Mouse (Mus musculus) megakaryocyte, adult 5-6 weeks (primary cell): ENCODE measurements at regions not wholly inside any gene's neighbourhood (a gene's known extent, or its start where the extent isn't known, plus 50 kb on each side); places are given as distances from the start of the nearest gene placed in this dataset.

Experiments used
- ATAC-seq: 2 replicates; pipeline ENCODE4 v1.8.0; 2016; ENCODE audit warnings: mild to moderate bottlenecking, inconsistent platforms; ENCODE audit not compliant: poor library complexity, severe bottlenecking

GRCm38 (mm10) chr16:24062314-24062713, 73.7 kb upstream of the Bcl6 start:
- ATAC-seq = peak; percentile 66

DNA sequence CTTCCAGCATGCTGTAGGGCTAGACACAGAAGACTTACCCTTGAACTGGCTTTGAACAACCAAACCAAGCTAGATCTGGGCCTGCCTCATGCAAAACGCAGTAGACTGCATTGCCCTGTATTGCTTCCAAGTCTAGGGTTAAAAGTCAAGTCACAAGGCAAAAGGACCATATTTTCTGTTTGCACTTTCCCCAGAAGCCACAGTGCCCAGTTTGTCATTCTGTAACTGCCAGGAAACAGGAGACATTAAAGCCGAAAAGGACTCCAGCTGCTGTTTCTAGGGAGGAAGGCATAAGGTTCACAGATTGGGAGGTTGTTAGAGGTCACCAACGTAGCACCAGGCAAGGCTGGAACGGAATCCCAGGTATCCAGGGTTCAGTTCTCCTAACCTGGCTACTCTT, 72.8 kb upstream of the Bcl6 start:
- no peak for ATAC-seq

DNA sequence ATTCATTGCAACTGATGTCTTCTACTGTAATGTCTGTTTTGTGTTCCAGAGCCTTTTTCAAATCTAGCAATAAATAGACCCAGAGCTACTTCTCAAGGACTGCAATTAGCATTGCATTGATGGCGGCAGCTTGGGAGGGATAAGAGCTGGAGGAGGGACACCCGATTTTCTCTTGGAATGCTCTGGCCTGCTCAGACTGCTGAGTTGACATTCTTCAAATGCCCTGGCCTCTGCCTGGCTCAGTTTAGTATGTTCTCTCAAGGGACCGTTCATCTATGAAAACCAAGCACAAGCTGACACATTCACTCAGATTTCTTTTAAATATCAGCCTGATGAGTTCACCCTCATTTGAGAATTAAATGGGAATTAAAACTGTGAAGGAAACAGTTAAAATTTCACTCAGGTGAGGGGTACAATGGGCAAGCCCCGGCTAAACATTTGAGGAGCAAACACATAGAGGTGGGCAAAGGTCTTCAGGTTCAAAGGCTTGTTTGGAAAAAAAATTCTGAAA, 70.5 kb upstream of the Bcl6 start:
- ATAC-seq = no peak

DNA sequence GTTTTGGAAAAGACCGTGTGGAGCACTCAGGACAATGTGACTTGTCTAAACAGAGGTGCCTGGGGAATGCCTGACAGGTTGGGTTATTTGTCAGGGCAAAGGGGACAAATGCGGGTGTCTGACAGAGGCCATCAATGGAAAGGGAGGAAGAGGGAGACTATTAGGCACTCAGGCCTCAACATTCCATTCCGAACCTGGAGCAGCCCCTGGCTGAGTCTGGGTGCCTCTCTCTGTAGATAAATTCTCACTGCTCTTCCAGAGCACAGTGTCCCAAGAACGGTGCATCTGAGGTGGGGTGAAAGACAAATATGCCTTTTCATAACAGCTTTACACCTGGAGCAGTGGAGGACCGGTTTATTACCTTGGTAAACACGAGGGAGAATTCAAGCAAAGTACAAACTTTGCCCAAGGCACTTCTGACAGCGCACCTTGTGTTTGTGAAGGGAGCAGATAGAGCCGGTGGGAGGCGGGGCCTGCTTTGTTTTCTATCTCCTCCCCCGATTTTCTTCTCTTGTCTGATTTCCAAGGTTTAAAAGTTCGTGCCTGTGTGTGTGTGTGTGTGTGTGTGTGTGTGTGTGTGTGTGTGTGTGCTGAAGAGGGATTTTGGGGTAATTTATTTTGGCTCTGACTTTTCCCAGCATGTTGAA, 68.4 kb upstream of the Bcl6 start:
- no peak for ATAC-seq

DNA sequence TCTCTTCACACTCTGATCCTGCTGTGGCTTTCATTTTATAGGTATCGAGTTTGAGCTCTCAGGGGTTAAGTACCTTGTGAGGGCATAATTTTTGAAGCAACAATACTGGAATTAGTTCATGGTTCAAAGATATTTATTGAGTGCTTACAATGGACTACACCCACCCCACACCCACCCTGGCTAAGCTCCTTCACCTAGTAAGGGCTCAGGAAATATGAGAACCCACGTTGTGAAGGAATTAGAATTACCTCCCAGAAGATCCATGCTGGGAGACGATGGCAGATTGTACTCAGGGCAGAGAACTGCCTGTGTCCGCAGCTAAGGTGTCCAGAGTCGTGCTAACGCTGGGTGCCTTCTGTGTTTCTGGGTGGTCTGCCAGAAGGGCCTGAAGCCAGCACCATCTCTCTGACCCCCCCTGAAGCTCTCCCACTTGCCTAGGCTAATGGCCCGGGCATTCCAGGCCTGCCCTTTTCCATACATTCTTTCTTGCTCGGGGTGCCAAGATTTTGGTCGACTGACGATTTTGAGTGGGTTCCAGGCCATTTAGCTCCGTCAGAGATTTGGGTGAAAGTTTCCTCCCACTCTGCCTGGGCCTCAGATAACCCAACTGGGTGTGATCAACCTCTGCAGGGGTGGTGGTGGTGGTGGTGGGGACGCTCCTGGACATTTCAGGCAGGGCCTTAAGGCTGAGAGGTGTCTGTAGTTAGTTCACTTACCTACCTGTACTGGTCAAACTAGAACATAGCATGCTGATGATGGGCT, 67.7 kb upstream of the Bcl6 start:
- no peak for ATAC-seq

- ATAC-seq = no peak
These were observed 65.6 kb upstream of the Bcl6 start for GRCm38 (mm10) chr16:24054293-24054692.

GRCm38 (mm10) chr16:24053403-24053802, 64.8 kb upstream of the Bcl6 start:
- no peak for ATAC-seq

DNA sequence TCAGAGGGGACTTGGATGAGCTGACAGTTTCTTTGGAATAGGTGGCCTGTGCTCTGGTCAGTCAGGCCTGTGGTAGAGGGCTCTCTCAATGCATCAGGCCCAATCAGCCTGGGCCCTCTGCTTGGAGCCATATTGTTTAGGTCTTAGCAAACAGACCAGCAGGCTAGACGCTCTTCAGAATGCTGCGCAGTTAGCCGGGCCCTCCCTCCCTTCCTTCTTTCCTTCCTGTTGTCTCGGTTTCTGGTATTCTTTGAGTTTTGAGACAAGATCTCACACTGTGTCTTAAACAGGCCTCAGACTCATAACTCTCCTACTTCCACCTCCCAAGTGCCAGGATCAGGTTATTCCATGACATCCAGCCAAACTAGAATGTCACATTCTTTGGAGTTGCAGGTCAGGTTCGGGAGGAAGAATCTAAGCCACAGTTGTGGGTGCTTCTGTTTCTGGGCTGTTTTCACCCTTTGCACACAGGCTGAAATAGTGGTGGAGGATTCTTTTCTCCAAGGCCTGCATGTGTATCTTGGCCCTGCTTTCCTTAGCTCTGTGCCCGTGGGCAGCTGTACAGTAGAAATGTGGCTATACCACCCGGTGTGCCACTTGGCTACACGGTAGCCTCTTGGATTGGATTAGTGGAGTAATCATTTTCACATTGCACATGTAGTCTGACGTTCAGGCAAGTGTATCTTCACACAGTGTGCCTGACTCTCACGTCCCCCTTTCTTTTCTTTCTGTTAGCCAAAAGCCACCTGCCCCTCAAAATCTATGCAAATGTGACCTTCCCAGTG, 62.4 kb upstream of the Bcl6 start:
- ATAC-seq = no peak

- no peak for ATAC-seq
These were observed 55.1 kb upstream of the Bcl6 start for GRCm38 (mm10) chr16:24043779-24044178.

DNA sequence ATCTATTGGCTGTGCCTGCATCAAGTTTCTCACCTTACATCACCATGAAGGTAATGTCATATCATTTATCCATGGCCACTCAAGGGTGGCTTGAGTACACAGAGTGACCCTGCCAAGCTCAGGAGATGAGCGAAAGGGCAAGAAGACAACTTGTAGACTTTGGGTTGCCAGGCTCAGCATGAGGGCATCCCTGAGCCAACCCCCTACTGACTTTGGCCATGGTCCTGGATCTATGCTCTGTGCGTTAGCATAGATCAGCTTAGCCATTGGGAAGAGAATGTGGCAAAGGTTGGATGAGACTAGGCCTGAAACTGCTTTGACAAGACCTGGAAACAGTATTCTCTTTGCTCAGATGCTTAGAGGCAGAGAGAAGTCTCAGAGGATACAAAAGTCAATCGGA, 54.3 kb upstream of the Bcl6 start:
- no peak for ATAC-seq

- no peak for ATAC-seq
These were observed 53.6 kb upstream of the Bcl6 start for GRCm38 (mm10) chr16:24042216-24042615.

DNA sequence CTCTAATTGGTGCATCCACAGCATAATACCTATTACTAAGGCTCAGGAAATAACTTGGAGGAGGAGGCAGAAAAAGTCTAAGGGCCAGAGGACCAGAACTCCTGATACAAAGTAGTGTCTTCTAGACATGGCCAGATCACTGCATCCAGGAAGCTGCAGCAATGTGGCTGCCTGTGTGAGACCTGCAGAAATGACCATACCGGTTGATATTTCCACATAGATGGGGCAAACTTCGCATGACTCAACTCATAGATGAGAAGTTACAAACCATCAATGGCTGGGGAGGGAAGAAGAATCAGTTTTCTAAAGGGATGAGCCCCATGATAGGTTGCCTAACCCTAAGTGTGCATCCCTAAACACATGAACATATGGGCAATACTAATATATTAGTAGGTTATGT, 52.8 kb upstream of the Bcl6 start:
- ATAC-seq = peak; percentile 89

DNA sequence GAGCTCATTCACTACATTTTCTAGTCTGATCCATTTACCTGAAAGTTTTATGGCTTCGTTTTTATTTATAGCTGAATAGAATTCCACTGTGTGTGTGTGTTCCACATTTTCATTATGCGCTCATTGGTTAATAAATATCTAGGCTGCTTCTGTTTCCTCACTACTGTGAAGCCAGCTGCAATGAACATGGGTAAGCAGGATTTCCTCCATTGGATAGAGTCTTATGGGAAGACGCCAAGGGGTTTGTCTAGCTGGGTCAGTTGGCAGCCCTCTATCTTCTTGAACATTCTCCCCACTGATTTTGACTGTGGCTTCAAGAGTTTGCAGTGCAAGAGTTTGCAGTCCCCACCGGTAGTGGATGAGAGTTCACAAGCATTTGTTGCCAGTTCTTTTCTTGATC, 51.1 kb upstream of the Bcl6 start:
- ATAC-seq = no peak
